Mouse (Mus musculus) embryonic fibroblast, embryonic 13.5 days (primary cell): ENCODE results near the gene Tmprss3.

Experiments
- CTCF ChIP-seq: IDR thresholded peaks from 2 replicates; pipeline ENCODE4 v1.5.1; 2011; ENCODE audit warnings: mild to moderate bottlenecking, control low read depth, low read length, moderate library complexity, borderline replicate concordance; ENCODE audit not compliant: insufficient read depth
- POLR2A ChIP-seq: IDR thresholded peaks from 2 replicates; pipeline ENCODE4 v1.6.1; 2011; ENCODE audit warnings: low read depth, mild to moderate bottlenecking, control low read depth, low read length, moderate library complexity

DNA sequence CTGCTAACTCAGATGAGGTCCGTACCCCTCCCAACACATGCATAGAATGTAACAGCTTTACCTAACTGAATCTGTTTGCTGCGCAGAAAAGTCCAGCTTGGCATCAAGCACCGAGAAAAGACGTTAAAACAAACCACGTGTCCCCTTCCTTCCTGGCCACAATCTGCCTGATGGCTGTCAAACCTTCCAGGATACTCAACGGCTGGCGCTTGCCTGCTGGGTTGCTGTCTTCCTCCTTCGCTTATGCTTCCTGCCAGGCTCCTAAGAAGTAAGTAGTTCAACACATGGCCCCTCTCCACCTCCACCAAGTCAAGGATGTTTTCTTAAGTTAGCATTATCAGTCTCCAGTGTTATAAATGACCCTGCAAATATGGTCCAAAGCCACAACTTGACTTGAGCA is 45.0 kb downstream of the Tmprss3 start:
- TF ChIP-seq CTCF = no peak
- TF ChIP-seq POLR2A = no peak
